ENCODE assay signal across 9 mouse cellular contexts in genomic region chr2:52930106-52930868, GRCm38 (mm10).
DNase-seq lines count a peak whose midpoint lies in the region; ATAC-seq and TF ChIP-seq lines count a peak whose summit lies in the region.
"Had no signal": no experiment of that assay in that cellular context is flagged by ENCODE, and none has a peak within 500 bp of the region (broad histone marks: within the 10 kb centered on the region; RNA-seq: fewer than 3 reads in every experiment).

No protein-coding gene starts in this region.

- H3K4me3 ChIP-seq in forebrain, embryonic 14.5 days (ENCODE audit: low read depth, low read length), result no peak overlapping the region
- no peak overlapping the region for H3K4me3 ChIP-seq in forebrain, embryonic 13.5 days
- H3K4me3 ChIP-seq in liver, postnatal 0 days (ENCODE audit: low read depth, low read length), result no peak overlapping the region
- H3K4me3 ChIP-seq: limb, embryonic 13.5 days had no signal

- TF ChIP-seq EP300 in liver, postnatal 0 days (IDR thresholded peaks at IDR 0.05; ENCODE audit: low read depth), result no peak

- no peak for TF ChIP-seq CTCF in liver, postnatal 0 days (IDR thresholded peaks at IDR 0.05; ENCODE audit: low read depth)

- H3K27me3 ChIP-seq in forebrain, embryonic 14.5 days (replicated peaks; ENCODE audit: control insufficient read depth, insufficient read depth, low read length), result no peaks in the 10 kb centered on the region
- H3K27me3 ChIP-seq in forebrain, embryonic 13.5 days, result no peaks in the 10 kb centered on the region
- no peaks in the 10 kb centered on the region for H3K27me3 ChIP-seq in liver, postnatal 0 days (ENCODE audit: insufficient read depth, low read length)
- H3K27me3 ChIP-seq: limb, embryonic 13.5 days had no signal

- H3K9ac ChIP-seq in forebrain, embryonic 14.5 days (ENCODE audit: low read length), result no peak overlapping the region
- H3K9ac ChIP-seq in forebrain, embryonic 13.5 days, result no peak overlapping the region
- no peak overlapping the region for H3K9ac ChIP-seq in liver, postnatal 0 days (replicated peaks)
- H3K9ac ChIP-seq: limb, embryonic 13.5 days had no signal

- DNase-seq in forebrain, embryonic 14.5 days (ENCODE audit: low spot score), result peak; percentile 27
- DNase-seq in spleen, postnatal 36 days (ENCODE audit: low spot score in 2 of 2), result peak; percentile 10 to 18
- DNase-seq in spleen, adult 12 weeks (ENCODE audit: low spot score), result no peak
- peak; percentile 64 for DNase-seq in layer of hippocampus, postnatal 10 days (ENCODE audit: low spot score in 2 of 2)
- peak; percentile 32 for DNase-seq in ovary, postnatal 14 days (ENCODE audit: low spot score)
- no peak for DNase-seq in liver, postnatal 0 days

- no peak overlapping the region; the same call in 1 of the 2 replicates for H3K27ac ChIP-seq in forebrain, embryonic 14.5 days (ENCODE audit: low read depth, low read length)
- H3K27ac ChIP-seq in forebrain, embryonic 13.5 days, result no peak overlapping the region
- no peak overlapping the region for H3K27ac ChIP-seq in liver, postnatal 0 days (ENCODE audit: low read depth)
- H3K27ac ChIP-seq: limb, embryonic 13.5 days had no signal

- no peaks in the 10 kb centered on the region for H3K9me3 ChIP-seq in forebrain, embryonic 14.5 days (replicated peaks; ENCODE audit: control insufficient read depth, low read length)
- no peaks in the 10 kb centered on the region for H3K9me3 ChIP-seq in forebrain, embryonic 13.5 days (replicated peaks)
- no peaks in the 10 kb centered on the region for H3K9me3 ChIP-seq in liver, postnatal 0 days (ENCODE audit: low read length)
- H3K9me3 ChIP-seq: limb, embryonic 13.5 days had no signal

- ATAC-seq in forebrain, embryonic 14.5 days, result peak; percentile 8; the same call in 1 of the 2 replicates
- ATAC-seq in forebrain, embryonic 13.5 days, result no peak
- peak; percentile 76 for ATAC-seq in granulocyte monocyte progenitor cell, adult 5-6 weeks (replicated peaks; ENCODE audit: poor library complexity, severe bottlenecking)
- ATAC-seq in liver, postnatal 0 days, result no peak

- no peaks in the 10 kb centered on the region for H3K36me3 ChIP-seq in forebrain, embryonic 14.5 days (ENCODE audit: control insufficient read depth, insufficient read depth, low read length)
- no peaks in the 10 kb centered on the region for H3K36me3 ChIP-seq in forebrain, embryonic 13.5 days (ENCODE audit: poor library complexity, severe bottlenecking)
- H3K36me3 ChIP-seq in liver, postnatal 0 days (replicated peaks; ENCODE audit: insufficient read depth, low read length), result no peaks in the 10 kb centered on the region
- H3K36me3 ChIP-seq: limb, embryonic 13.5 days had no signal

- peaks cover 19% of the 10 kb centered on the region for H3K4me1 ChIP-seq in forebrain, embryonic 14.5 days (ENCODE audit: control insufficient read depth, insufficient read depth, low read length)
- peaks cover 29% of the 10 kb centered on the region for H3K4me1 ChIP-seq in forebrain, embryonic 13.5 days
- peaks cover 16% of the 10 kb centered on the region for H3K4me1 ChIP-seq in liver, postnatal 0 days (ENCODE audit: insufficient read depth)

- H3K4me2 ChIP-seq in forebrain, embryonic 14.5 days (ENCODE audit: low read length), result no peak overlapping the region
- no peak overlapping the region for H3K4me2 ChIP-seq in forebrain, embryonic 13.5 days
- no peak overlapping the region for H3K4me2 ChIP-seq in liver, postnatal 0 days (ENCODE audit: low read depth, low read length)
- H3K4me2 ChIP-seq: limb, embryonic 13.5 days had no signal

- WGBS in forebrain, embryonic 14.5 days, result 90% methylated on average over 5 of the region's 5 CpGs
- 91% methylated on average over 5 of the region's 5 CpGs for WGBS in forebrain, embryonic 13.5 days
- WGBS in liver, postnatal 0 days (ENCODE audit: insufficient replicate concordance), result 61% methylated on average over 5 of the region's 5 CpGs

Comparison
In these comparisons a context has a peak if more than half of its experiments do, and no peak if none do; other contexts are left out.
1. ATAC-seq: peak in forebrain, embryonic 14.5 days (single experiment) and granulocyte monocyte progenitor cell, adult 5-6 weeks (single experiment); none in forebrain, embryonic 13.5 days (single experiment) and liver, postnatal 0 days (single experiment).
2. DNase-seq: peak in forebrain, embryonic 14.5 days (single experiment), spleen, postnatal 36 days (2 of 2), layer of hippocampus, postnatal 10 days (2 of 2) and ovary, postnatal 14 days (single experiment); none in spleen, adult 12 weeks (single experiment) and liver, postnatal 0 days (single experiment).